Mouse (Mus musculus) central nervous system, embryonic 18 days (tissue): ENCODE results near the gene Npm1. TPM values are rescaled to one million over a fixed set of nuclear protein-coding genes. Genes with fewer than 3 reads are reported as not detected.

Source experiments
- polyA plus RNA-seq: library from polyadenylated mRNA; depleted of rRNA; stranded (reverse); fragments of >200 nt; gene quantifications from 2 replicates; pipeline ENCODE4 v1.2.3, GENCODE M21; 2012; rRNA removed

Gene Npm1
- polyA plus RNA-seq, result 459 and 518 TPM in 2 replicates

DNA sequence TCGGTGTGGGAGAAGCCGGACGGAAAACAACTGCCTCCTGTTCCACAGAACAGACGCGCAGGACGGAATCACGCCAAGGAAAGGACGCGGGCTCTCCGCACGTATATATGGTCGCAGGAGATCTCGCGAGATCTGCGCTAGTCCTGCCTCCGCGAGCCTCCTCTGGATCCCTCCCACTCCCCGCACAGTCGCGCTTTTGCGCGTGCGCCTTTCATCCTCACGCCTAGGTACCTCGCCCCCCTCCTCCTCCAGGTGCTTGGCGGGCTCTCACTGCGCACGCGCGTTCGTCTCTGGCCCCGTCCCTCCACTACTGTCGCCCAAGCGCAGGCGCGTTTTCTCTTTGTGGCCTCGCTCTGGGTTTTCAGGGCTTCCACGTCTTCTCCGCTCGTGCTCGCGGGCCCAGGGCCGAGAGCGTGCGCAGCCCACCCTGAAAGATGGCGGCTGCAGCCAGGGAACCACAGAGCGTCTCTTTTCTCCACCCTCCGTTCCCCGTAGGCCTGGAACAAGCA is at the start of gene Npm1:
Npm1 (minus strand) TSS at position 209 of the 509 bp plus-strand sequence.

GRCm38 (mm10) chr11:33203383-33204328 is 40.6 kb upstream of the Npm1 start, which contains the start of gene Tlx3:
Tlx3 (minus strand) TSS chr11:33203589.

GRCm38 (mm10) chr11:33147171-33147571 is 15.8 kb downstream of the Npm1 start, which contains the start of gene Fgf18:
Fgf18 (minus strand) TSS chr11:33147400.

Other genes starting within 250 kb of the Npm1 start
- gene Fgf18, start 15.8 kb downstream of the Npm1 start, polyA plus RNA-seq, result 3.9 and 5.1 TPM in 2 replicates
- 1.3 and 4.4 TPM in 2 replicates for gene Tlx3, start 40.4 kb upstream of the Npm1 start, polyA plus RNA-seq
- gene Gm12117, start 113.5 kb upstream of the Npm1 start, polyA plus RNA-seq, result 0.09 and 0.22 TPM in 2 replicates